Mouse (Mus musculus) embryonic fibroblast, embryonic 13.5 days (primary cell): ENCODE results near the gene Mkrn2os. TPM values are rescaled to one million over a fixed set of nuclear protein-coding genes. Genes with fewer than 3 reads are reported as not detected.

Source experiments
- H3K27ac ChIP-seq: 2 replicates; pipeline ENCODE4 v1.5.1; 2012; ENCODE audit warnings: low read length, control low read depth, inconsistent platforms; ENCODE audit not compliant: insufficient read depth
- H3K4me1 ChIP-seq: 2 replicates; pipeline ENCODE4 v1.6.1; 2011; ENCODE audit warnings: low read length; ENCODE audit not compliant: control insufficient read depth, insufficient read depth
- H3K4me3 ChIP-seq: 2 replicates; pipeline ENCODE4 v1.5.1; 2011; ENCODE audit warnings: mild to moderate bottlenecking, control low read depth, low read length; ENCODE audit not compliant: insufficient read depth
- CTCF ChIP-seq: IDR thresholded peaks from 2 replicates; pipeline ENCODE4 v1.5.1; 2011; ENCODE audit warnings: mild to moderate bottlenecking, control low read depth, low read length, moderate library complexity, borderline replicate concordance; ENCODE audit not compliant: insufficient read depth
- POLR2A ChIP-seq: IDR thresholded peaks from 2 replicates; pipeline ENCODE4 v1.6.1; 2011; ENCODE audit warnings: low read depth, mild to moderate bottlenecking, control low read depth, low read length, moderate library complexity
- polyA plus RNA-seq: library from polyadenylated mRNA; stranded (reverse); fragments of >200 nt; gene quantifications from 2 replicates; pipeline ENCODE4 v1.2.4, GENCODE M21; 2011; ENCODE audit warnings: low read depth; ENCODE audit not compliant: missing spikeins, insufficient read length

Mkrn2os gene
- polyA plus RNA-seq, 1 experiment = not detected

DNA sequence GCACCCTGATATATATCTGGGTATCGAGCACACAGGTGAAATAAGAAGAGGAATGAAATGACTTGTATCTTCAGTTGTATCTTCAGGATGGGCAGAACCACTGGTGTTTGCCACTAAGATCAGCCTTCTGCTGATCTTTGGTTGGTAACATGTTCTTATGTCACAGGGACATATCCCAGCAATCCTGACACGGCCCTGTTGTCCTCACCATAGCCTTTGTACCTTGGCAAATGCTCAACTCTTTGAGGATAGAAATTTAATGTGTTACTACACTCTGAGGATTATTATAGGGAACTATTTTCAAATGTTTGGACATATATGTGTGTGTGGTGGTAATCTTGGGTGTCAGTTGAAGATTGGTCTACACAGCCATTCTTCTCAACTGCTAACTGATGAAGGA lies 34.2 kb downstream of the Mkrn2os start:
- Histone ChIP-seq H3K4me3 (no peak overlapping the region), H3K27ac (no peak overlapping the region), H3K4me1 (no peaks in the 10 kb centered on the region)
- TF ChIP-seq CTCF = no peak
- TF ChIP-seq POLR2A = no peak

DNA sequence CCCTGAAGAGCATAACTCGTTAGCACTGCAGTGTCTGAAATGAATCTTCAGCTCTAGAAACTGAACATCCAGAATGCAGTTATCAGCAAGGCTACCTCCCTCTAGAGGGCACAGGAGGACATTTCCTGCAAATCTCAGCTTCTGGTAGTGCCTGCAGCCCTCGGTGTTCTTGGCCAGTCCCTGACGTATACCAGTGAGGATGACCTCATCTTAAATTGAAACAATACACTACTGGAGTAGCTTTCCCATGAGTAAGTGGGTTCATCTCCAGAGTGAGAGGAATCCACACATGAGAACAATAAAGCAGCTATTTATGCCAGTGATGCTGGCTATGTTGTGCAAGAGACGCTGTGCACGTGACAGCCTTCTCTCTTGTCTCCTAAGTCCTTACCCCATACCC lies 36.9 kb downstream of the Mkrn2os start:
- Histone ChIP-seq H3K27ac (no peak overlapping the region), H3K4me3 (no peak overlapping the region), H3K4me1 (no peaks in the 10 kb centered on the region)
- TF ChIP-seq POLR2A (no peak), CTCF (peak; percentile 11; the same call in 1 of the 2 replicates)

DNA sequence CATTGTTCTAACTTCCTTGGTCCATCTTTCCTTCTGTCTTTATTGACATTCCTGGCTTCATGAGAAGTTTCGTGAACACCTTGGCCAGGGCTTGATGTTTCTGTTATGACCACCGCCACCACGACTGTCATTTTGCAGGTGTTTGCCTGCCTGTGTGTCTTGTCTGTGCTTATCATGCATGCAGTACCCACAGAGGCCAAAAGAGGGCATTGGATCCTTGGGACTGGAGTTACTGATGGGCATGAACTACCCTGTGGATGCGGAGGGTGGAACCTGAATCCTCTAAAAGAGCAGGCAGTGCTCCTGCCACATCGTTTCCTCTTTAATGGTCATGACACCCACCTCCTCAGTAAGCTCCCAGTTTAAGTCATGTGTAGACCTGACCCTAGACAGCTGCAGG lies 46.1 kb downstream of the Mkrn2os start:
- Histone ChIP-seq H3K4me3 (no peak overlapping the region), H3K27ac (no peak overlapping the region), H3K4me1 (no peaks in the 10 kb centered on the region; the same call in 1 of the 2 replicates)
- no peak for TF ChIP-seq POLR2A
- TF ChIP-seq CTCF = no peak

DNA sequence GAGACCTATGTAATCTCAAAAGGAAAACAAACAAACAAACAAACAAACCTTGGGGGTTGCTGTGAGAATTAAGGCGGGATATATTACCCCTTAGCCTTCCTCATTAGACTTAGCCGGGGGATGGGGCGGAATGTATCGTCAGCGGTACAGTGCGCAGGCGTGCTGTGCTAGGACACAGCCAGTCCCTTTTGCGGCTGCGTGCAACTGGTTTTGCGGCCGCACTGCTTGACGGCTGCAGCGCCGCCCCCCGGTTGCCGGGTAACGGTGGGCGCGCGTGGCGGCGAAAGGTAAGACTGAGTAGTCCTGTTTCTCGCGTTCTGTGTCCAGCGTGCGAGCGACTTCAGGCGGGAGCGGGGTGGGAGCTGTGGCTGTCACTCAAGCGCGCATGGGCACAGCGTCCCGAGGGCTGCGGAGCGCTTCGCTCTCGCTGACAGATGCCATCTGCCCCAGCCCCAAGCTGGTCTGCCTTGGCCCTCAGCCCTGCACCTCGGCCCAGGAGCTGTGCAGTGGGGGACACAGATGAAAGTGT lies 47.9 kb downstream of the Mkrn2os start, which contains the start of gene Tsen2:
Tsen2 (plus strand) TSS at position 223 of the 529 bp plus-strand sequence.
- Histone ChIP-seq H3K4me3 (peak within 1 kb of the TSS; percentile 64), H3K4me1 (no peaks in the 10 kb centered on the region; the same call in 1 of the 2 replicates), H3K27ac (no peak within 1 kb of the TSS)
- TF ChIP-seq CTCF (no peak), POLR2A (peak; percentile 71)

DNA sequence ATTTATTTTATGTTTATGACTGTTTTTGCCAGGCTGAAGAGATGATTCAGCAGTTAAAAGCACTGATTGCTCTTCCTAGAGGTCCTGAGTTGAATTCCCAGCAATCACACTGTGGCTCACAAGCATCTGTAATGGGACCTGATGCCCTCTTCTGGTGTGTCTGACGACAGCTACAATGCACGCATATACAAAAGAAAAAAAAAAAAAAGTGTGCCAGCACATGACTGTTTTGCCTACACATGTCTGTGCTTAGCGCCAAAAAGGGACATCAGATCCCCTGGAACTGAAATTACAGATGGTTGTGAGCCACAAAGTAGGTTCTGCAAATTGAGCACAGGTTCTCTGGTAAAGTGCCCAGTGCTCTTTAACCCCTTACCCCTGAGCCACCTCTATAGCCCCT lies 50.0 kb downstream of the Mkrn2os start:
- no peaks in the 10 kb centered on the region for H3K4me1 ChIP-seq
- H3K27ac ChIP-seq = no peak overlapping the region
- no peak overlapping the region for H3K4me3 ChIP-seq
- TF ChIP-seq CTCF = no peak
- no peak for TF ChIP-seq POLR2A

DNA sequence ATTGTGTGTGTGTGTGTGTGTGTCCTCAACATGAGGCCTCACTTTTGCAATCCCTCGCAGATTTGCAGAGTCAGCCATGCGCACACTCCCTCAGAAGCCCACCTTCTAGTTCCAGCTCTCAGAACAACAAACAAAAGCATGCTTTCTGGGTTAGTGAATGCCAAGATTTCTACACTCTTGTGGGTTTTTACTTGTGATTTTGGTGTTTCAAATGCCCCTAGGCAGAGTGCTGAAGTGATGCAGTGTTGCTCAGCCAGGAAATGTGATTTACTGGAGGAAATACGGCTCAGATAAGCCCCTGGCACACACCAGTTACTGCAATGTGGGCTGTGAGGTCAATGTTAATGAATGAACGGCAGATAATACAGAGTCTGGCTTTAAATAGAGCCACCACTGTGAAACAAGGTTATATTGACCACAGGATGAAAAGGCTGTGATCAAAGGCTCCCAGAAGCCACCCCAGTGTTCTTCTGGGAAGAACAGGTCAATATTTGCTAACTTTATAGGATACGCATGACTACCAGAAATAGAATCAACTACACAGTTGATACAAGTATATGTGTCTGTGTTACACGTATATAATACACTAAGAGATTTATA lies 50.6 kb downstream of the Mkrn2os start:
- no peaks in the 10 kb centered on the region for H3K4me1 ChIP-seq
- H3K27ac ChIP-seq = no peak overlapping the region
- H3K4me3 ChIP-seq = no peak overlapping the region
- TF ChIP-seq CTCF (no peak), POLR2A (no peak)

DNA sequence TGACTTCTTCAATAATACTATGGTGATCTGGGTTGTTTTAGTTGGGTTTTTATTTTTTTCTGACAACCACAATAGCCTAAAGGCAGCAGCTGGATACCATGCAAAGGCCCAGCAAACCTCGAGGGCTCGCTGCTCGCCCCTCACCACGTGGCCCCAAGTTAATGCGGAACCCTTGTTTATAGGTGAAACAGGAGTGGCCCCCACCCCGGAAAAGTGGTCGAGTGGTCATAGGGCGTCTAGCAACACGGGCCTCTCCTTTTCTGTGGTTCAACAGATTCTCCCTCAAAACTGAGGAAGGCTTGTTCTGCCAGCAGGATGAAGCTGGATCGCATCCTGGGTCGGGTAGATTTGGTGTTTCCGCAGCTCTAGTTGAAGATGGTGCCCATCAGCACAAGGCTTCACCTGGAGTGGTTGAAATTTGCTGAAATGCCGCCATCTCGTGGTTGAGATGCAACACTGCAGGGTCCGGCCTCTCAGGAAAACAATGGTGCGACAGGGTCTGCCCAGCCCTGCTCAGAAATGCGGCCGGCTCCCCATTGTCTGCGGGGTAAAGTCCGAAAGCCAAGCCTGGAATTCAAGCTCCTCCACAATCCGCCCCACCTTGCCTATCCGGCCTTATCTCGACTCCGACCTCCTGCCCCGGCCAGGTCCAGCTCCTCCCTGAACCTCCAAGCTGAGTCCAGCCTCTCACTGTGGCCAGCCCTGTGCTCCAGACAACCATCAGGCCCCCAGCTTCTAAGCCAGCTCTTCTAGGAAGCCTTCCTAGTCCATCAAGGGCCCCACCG lies 53.5 kb downstream of the Mkrn2os start:
- peak; percentile 85 for TF ChIP-seq CTCF
- TF ChIP-seq POLR2A = no peak
- Histone ChIP-seq H3K4me3 (no peak overlapping the region), H3K4me1 (no peaks in the 10 kb centered on the region; the same call in 1 of the 2 replicates), H3K27ac (no peak overlapping the region)

DNA sequence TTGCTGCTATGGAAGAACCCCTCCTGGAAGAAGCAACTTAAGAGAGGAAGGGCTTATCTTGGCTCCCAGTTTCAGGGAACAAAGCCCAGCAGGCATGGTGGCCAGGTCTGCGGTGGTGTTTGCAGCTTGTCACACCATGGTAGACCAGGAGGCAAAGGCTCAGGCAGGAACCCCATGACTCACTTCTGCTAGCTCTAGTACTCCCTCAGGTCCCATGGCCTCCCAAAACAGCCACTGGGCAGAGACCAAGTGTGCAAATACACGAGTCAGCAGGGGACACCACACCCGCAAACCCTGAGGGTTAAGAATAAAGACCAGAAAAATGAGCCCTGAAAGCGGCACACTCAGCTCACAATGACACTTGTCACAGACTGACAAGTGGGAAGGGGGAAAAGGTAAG lies 56.2 kb downstream of the Mkrn2os start:
- H3K27ac ChIP-seq = no peak overlapping the region
- H3K4me3 ChIP-seq = no peak overlapping the region
- TF ChIP-seq POLR2A (no peak), CTCF (no peak)
- no peaks in the 10 kb centered on the region; the same call in 1 of the 2 replicates for H3K4me1 ChIP-seq

DNA sequence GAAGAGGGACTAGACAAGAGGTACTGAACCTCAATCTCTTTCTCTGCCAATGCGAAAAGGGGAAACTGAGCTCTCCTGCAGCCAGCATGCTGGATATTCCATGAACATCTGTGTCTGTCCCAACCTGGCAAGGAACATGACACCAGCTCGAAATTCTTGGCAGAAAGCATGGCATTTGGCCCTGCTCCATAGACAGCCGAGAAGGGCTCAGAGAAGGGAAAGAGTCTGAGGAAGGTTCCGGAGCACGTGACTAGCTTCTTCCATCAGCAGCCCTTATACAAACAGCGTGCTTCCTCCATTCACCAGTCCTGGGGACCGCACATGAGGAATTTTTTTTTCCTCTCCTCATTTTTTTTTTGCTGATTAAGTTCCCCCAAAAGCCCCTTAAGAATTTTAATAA lies 57.8 kb downstream of the Mkrn2os start:
- Histone ChIP-seq H3K4me3 (no peak overlapping the region), H3K4me1 (no peaks in the 10 kb centered on the region; the same call in 1 of the 2 replicates), H3K27ac (no peak overlapping the region)
- TF ChIP-seq CTCF (no peak), POLR2A (no peak)

Other genes with a start within 250 kb of the Mkrn2os start
- gene Pparg, start 231.6 kb downstream of the Mkrn2os start, polyA plus RNA-seq = 4.1 and 6.7 TPM in 2 replicates
- gene Tsen2, start 47.9 kb downstream of the Mkrn2os start, polyA plus RNA-seq = 14.3 and 14.6 TPM in 2 replicates
- gene Mkrn2, start 9.3 kb upstream of the Mkrn2os start, polyA plus RNA-seq = 21.9 and 22.2 TPM in 2 replicates
- gene Raf1, start 84.1 kb upstream of the Mkrn2os start, polyA plus RNA-seq = 60.5 and 69.8 TPM in 2 replicates
- 1.6 and 2.0 TPM in 2 replicates for gene Tmem40, start 169.8 kb upstream of the Mkrn2os start, polyA plus RNA-seq
- gene Cand2, start 182.0 kb upstream of the Mkrn2os start, polyA plus RNA-seq = 12.0 and 12.3 TPM in 2 replicates
- gene Rpl32, start 216.2 kb upstream of the Mkrn2os start, polyA plus RNA-seq = 2,350 and 2,369 TPM in 2 replicates
- gene Efcab12, start 245.8 kb upstream of the Mkrn2os start, polyA plus RNA-seq = 0.19 and 0.20 TPM in 2 replicates